Mouse (Mus musculus) macrophage (primary cell): ENCODE measurements around the gene Gm11084. TPM values are rescaled to one million over a fixed set of nuclear protein-coding genes. Genes with fewer than 3 reads are reported as not detected.

Source experiments
- H3K27ac ChIP-seq: fragments of 350-480 bp; formaldehyde crosslinking; 2 replicates; pipeline ENCODE4 v1.9.0; 2021
- H3K36me3 ChIP-seq: fragments of 350-480 bp; formaldehyde crosslinking; 2 replicates; pipeline ENCODE4 v1.9.0; 2021; ENCODE audit errors: inconsistent target
- H3K4me3 ChIP-seq: fragments of 350-480 bp; formaldehyde crosslinking; 2 replicates; pipeline ENCODE4 v1.9.0; 2021; ENCODE audit errors: inconsistent target
- H3K79me2 ChIP-seq: fragments of 350-480 bp; formaldehyde crosslinking; 2 replicates; pipeline ENCODE4 v1.9.0; 2021; ENCODE audit errors: inconsistent target
- WGBS: methylation state at CpG from one replicate; pipeline ENCODE4 v1.1.7; 2026; ENCODE audit warnings: inconsistent platforms; ENCODE audit not compliant: missing documents; 5-methylcytosine and 5-hydroxymethylcytosine counted together
- polyA plus RNA-seq: library from polyadenylated mRNA; stranded (reverse); fragments of 250-400 nt; gene quantifications from 3 replicates; pipeline ENCODE4 v1.2.4, GENCODE M21; 2018; ENCODE audit warnings: inconsistent platforms

The Gm11084 gene
- polyA plus RNA-seq, 1 experiment from 2014 or later, result not detected

DNA sequence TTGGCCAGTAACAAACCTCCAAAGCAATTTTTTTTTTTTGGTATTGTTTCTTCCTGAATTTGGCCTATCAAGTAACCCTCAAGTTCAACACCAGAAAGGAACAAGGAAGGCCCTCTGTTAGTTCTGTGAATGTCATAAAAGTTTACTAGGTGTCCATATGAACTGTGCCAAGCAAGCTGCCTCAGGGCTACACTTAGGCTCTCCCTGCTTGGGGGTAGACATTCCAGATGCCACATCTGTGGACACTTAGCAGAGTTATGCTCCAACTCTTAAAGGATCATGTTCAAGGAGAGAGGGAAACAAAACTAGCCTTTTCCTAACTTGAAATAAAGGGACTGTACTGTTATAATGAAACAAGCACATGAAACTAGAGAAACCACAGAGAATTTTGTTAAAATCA is 54.3 kb downstream of the Gm11084 start:
- H3K36me3 ChIP-seq, result peaks cover 16% of the 10 kb centered on the region; the same call in 1 of the 2 replicates
- H3K4me3 ChIP-seq, result no peak overlapping the region
- no peaks in the 10 kb centered on the region for H3K79me2 ChIP-seq
- H3K27ac ChIP-seq, result no peak overlapping the region

DNA sequence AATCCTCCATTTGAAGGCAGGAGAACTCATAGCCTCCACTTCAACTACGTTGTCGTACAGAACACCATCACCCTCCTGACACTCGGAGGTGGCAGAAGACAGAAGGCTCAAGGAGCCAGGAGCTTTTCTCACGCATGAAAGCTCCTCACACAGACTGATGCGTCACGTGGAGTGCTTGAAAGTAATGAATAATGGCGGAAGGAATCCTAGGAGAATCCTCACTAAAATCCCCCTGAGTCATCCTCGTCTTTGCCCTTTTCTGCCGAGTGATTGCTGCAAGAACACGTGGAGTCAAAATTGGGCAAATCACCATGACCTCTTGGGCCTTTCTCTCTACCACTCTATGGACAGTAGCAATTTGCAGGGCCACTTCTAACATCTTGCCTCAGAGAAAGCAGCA is 61.5 kb downstream of the Gm11084 start:
- Histone ChIP-seq H3K79me2 (no peaks in the 10 kb centered on the region), H3K4me3 (no peak overlapping the region), H3K27ac (no peak overlapping the region), H3K36me3 (no peaks in the 10 kb centered on the region)
- WGBS, result 93% methylated on average over 10 of the region's 10 CpGs

Other genes with a start within 250 kb of the Gm11084 start
- 49.5 to 59.1 TPM (median 51.3 TPM) in 3 replicates for gene Sp3, start 6.3 kb downstream of the Gm11084 start, polyA plus RNA-seq
- 42.7 to 133 TPM (median 89.6 TPM) in 3 replicates for gene Ola1, start 232.2 kb upstream of the Gm11084 start, polyA plus RNA-seq